Mouse (Mus musculus): ENCODE results near the gene 1110051M20Rik.

- no peak for TF ChIP-seq CTCF (IDR thresholded peaks at IDR 0.05; ENCODE audit: borderline replicate concordance, control insufficient read depth, extremely low read depth, insufficient read depth, low read length, poor library complexity)
- no peak for TF ChIP-seq POLR2A (IDR thresholded peaks at IDR 0.05; ENCODE audit: control insufficient read depth, extremely low read depth, insufficient read depth, low read length, poor library complexity)
Observed at GRCm38 (mm10) chr2:91306589-91306988, 137.9 kb downstream of the 1110051M20Rik start.
